Mouse (Mus musculus) gastrocnemius, postnatal 4 days (tissue): Measurements from ENCODE around the gene Majin. TPM values are rescaled to one million over a fixed set of nuclear protein-coding genes. Genes with fewer than 3 reads are reported as not detected.
A peak's percentile ranks its signal among the peaks of the same experiment; 100 is the strongest.

Experiments
- DNase-seq, 2 experiments: peaks; one replicate each; pipeline ENCODE4 v3.0.0; 2021 to 2022; ENCODE audit warnings: low spot score in 2 of 2, mixed read lengths in 2 of 2
- total RNA-seq, 2 experiments: library from RNA; stranded (reverse); gene quantifications; 2 replicates each; pipeline ENCODE4 v1.2.3; 2021

Majin gene
- total RNA-seq, 2 experiments from 2014 or later, result not detected

DNA sequence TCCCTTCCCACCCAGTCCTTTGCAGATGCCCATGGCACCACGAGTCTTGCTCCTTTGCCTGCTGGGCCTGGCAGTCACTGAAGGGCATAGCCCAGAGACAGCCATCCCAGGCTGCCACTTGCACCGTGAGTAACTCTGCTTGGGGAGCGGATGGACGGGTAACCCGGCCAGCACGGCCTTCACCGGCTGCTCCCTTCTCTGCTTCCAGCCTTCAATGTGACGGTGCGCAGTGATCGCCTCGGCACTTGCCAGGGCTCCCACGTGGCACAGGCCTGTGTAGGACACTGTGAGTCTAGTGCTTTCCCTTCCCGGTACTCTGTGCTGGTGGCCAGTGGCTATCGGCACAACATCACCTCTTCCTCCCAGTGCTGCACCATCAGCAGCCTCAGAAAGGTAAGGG is 42.6 kb downstream of the Majin start:
- no peak for DNase-seq

DNA sequence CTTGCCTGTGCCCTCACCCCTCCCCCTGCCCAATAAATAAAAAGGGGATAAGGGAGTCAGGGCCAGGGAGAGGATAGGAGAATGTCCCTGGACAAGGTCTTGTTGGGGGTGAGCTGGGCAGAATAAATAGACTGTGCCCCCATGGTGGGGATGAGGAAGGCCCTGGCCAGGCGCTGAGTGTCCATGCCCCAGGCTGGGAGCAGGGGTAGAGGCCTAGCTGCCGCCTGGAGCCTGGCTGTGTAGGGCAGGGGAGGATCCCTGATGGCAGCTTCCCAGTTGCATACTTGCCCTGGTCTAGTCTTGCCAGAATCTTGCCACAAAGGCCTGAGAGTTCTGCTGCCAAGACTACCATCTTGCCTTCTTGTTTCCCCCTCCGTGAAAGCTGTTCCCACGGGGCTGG is 43.7 kb downstream of the Majin start:
- DNase-seq, result no peak

DNA sequence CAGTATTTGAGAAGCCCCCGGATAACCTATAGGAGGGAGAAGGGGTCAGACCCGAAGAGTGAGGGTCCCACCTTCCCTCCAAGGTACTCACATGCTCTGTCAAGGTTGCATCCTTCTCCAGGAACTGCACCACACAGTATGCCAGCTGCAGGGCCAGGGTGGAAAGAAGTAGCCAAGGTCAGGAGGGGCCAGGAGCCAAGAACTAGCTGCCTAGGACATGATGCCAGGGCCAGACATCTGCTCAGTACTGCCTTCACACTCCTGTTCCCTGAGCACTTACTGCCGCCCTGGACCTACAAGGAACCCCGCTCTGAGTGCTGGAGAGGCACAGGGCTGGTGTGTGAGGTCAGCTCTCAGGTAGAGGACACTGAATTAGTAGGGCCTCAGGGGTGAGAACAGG is 46.2 kb downstream of the Majin start:
- no peak for DNase-seq

DNA sequence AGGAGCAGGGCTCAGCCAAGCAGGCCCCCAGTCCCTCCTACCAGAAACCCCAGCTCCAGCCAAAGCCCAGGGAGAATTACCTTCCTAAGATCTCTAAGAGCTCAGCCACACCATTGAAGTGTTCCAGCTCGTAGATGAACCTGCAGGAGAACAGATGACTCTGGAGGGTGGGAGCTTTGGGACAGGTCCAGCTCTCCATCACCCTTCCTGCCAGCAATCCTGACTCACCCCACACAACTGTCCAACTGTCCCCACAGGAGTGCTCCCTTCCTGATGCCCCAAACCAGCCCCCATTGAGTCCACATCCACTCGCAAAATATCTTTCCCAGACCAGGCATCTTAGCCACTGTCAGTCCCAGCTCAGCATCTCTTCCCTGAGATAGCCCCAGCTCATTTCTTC is 46.8 kb downstream of the Majin start:
- no peak for DNase-seq

DNA sequence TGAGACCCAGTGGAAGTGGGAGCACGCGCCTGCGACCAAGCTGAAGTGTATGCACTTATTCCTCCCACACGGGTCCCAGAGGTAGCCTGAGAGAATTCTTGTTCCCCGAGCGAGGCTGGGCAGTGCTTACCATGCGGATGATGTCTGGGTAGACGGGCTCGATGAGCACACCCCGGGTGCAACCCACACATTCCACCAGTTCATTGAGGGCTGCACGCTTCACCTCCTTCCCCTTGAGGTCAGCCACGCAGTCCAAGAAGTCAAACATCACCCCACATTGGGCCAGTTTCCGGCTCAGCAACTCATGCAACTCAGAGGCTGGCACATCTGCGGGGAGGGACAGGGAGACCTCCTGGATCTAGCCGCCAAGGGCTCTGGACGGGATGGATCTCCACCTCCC is 49.5 kb downstream of the Majin start:
- no peak for DNase-seq

DNA sequence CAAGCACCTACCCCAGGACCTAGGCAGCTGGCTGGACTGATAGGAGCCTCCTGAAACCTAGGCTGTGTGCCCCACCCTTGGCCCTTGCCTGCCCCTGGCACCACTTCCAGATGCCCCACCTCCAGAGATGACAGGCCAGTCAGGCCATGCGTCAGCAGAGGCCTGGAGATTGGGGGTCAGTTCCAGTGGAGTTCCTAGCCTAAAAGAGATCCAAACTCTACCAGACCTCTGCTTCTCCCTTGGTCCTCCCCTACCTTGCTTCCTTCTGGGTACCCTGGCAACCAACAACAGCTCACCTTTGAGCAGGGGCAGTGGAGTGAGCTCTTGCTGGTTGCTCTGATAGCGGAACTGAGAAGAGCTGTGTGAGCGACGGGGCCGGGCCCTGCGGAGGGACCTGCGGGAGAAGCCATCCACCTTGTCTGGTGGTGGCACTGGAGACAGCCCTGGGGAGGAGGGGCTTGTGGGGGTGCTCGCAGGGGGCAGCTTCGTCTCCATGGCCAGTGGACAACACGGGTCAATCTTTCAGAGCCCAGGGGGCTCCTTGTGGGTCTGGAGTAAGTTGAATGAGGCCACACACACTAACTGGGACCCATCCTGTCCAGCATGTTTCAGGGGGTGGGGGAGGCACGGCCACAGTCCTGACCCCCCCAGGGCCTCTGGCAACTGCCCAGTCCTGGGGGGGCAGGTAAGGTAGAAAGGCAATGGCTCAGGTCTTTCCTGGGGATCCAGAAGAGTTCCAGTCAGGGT is 50.3 kb downstream of the Majin start:
- DNase-seq, result no peak

DNA sequence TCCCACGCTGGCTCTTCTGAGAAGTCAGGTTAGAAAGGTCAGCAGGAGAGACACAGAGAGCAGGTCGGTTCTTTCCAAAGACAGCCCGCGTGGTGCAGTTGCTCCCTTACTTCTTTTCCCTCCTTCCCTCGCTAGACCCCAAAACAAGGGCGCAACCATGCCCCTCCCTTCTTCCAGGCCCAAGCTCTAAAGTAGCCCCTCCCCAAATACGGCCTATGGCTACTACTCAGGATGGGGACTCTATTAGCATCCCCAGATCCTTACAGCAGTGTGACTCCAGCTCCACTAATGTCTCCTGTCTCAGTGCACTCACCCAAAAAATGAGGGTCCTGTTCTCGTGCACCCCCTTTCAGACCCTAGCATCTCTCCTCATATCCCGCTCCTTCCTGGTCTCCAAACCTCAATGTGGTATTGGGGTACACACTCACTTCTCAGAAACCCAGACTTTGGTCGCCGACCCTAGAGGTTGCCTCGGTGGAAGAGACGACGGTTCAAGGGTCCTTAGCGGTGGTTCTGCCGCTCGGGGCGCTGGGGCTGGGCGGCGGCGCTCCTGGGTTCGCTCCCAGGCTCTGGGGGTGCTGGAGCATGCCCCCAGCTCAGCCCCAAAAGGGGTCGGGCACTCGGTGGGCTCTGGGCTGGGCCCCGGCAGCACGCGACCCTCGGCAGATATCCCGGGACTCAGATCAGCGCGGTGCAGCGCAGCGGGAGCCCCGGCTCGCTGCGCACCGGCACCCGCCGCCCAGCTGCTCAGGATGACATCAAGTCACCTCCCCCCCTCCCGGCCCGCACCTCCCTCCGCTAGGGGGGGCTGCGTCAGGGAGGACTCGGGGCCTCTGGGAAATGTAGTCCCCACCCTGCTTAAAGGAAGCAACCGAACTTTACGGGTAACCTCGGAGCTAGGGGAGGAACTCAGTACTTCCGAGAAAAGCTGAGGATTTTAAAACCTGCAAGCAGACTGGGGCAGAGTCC is 51.2 kb downstream of the Majin start, which contains the start of gene Ppp2r5b:
Gene Ppp2r5b (minus strand): TSS at position 789 of the 969 bp plus-strand sequence.
- peak; percentile 90 to 92 for DNase-seq

DNA sequence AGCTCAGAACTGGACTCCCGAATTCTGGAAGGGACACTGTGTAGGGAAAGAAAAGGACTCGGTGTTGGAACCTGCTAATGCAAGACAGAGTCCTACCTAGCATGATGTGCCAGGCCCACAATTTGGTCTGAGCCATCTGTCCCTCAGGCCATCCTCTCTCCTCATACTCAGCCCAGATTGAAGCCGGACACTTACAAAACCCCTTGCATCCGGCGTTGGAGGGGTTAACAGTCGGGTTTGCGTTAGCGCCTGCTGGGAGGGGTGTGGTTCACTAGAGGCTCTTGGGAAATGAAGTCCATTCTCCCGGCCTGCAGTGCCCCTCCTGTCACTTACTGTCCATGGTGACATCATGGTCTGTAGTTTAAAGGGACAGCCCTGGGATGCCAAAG is 51.9 kb downstream of the Majin start:
- peak; percentile 76 to 92 for DNase-seq

DNA sequence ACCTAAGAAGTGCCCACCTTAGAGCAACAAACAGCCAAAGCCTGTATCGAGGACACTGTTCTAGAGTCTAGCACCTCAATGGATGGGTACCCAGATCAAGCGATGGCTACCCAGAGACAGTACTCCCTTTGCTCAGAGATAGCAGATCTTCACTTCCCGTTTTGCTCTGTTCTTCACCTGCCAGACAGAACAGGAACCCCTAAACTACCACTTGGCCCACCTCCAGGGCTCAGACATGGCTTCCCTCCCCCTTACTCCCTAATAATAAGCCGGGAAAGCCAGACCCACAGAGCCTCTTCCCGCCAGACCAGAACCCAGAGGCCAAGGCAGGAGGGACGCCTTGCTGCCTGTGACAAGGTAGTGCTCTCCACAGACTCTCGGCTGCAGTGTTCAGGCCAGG is 52.7 kb downstream of the Majin start:
- no peak for DNase-seq

DNA sequence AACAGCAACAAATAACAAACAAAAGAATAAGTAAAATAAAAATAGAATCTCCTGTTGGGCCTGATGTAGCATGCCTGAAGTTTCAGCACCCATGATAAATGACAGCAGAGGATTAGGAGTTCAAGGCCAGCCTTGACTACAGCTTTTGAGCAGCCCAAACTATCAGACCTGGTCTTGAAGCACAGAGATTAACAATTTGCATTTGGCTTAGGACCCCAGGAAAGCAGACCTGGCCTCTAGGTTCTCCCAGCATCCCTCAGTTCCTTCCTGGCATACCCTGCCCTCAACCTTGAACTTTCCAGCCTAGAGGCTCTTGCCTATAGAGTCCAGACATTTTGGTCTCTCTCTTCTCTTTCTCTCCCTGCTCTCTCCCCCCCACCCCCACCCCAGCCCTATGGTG is 54.6 kb downstream of the Majin start:
- DNase-seq, result no peak

DNA sequence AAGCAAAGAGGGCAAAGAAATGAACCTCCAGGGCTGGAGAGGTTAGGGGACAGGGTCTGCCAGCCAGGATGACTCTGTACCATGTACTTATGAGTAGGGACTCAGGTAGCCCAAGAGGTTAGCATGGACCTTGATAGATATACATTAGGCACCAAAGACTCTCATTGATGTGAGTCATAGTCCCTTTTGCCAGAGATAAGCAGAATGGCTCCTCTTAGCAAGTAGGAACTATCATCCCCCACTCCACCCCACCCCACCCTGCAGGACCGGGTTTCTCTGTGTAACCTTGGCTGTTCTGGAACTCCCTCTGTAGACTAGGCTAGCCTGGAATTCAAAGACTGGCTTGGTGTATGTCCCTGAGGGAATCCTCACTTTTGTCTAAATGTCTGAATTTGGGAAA is 55.9 kb downstream of the Majin start:
- no peak for DNase-seq

DNA sequence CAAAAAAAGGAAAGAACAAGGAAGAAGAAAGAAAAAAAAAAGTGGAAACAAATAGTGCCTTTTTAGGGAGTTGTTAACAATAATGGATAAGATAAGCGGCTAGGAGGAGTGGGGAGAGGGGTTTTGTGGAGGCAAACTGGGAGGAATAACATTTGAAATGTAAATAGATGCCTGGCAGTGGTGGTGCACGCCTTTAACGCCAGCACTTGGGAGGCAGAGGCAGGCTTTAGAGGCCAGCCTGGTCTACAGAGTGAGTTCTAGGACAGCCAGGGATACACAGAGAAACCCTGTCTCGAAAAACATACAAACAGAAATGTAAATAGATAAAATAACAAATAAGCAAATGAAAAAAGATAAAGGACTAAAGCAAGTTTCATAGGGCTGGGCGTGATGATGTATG is 56.5 kb downstream of the Majin start:
- no peak for DNase-seq

DNA sequence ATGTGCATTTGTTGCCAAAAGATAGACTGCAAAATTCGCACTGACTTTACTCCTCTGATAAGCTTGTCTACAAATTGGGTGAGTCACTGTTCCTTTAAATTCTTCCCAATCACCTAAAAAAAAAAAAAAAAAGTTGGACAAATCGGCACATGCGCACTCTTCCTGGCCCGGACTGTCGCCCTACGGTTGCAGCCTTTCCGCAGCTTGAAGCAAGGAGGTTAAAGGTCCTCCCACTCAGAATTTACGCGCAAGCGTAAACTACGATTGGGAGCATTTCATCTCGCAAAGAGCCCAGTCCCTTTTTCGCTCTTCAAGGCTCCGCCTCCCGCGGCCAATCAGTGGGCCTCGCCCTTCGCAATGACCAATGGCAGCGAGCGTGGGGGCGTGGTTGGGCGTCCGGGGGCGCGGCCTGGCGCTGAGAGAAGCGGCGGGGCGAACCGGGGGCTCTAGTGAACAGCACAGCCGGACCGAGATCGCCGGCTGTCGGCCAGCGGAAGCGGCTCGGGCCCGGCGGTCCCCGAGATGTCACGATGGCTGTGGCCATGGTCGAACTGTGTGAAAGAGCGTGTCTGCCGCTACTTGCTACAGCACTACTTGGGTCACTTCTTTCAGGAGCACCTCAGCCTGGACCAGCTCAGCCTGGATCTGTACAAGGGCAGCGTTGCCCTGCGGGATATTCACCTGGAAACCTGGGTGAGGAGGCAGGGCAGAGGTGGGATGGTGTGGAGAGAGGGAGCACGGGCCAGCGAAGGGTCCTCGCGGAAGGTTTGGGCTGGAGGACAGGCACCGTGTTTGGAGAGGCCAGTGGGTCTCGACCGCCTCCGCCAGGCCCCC is 57.3 kb downstream of the Majin start, which contains the start of gene Atg2a:
Gene Atg2a (plus strand): TSS at position 395 of the 834 bp plus-strand sequence.
- peak; percentile 96 to 98 for DNase-seq

DNA sequence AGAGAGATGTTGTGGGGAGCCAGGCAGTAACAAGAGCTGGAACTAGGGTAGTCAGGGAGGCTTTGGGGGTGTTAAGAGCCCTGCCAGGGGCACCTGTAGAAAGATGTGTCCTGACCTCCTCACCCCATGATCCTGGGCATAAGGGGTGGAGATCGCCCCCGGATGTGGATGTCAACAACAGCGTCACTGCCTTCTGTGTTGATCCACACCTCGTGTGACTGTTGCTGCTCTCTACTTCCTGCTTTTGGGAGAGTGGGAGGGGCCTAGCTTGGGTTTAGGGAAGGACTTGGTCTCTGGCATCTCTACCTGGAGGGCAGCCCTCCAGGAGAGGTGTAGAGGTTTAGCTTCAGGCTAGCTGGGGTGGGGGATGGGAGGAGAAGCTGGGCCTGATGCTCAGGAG is 58.1 kb downstream of the Majin start:
- no peak for DNase-seq

DNA sequence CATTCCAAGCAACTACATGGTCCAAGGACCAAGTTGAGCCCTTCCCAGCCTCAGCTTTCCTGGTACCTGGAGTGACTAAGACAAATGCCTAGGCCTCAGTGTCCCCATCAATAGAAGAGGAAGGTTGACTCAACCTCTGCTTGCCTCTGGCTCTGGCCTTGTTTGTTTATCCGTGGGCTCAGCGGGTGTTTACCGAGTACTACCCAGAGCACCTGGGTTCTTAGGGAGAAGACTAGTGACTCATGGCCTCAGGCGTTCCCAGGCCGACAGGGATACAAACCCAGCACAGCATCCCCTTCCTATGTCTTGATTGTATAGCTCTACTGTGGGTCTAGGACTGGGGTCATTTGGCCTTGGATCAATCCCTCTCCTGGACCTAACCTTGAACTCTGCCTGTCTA is 59.0 kb downstream of the Majin start:
- no peak for DNase-seq

DNA sequence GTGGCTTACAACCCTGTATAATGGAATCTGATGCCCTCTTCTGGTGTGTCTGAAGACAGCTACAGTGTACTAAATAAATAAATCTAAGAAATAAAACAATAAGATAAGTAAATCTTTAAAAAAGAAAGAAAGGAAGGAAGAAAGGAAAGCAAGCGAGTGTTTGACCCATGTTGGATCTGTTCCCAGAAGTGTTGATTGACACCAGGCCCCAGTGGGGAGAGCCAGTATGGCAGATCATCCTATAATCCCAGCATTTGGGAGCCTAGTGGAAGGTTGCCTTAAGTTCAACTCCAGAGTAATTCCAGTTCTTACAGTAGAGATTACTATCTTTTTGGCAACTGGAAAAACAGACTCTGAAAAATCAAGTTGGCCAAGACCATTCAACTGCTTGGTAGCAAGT is 61.6 kb downstream of the Majin start:
- no peak for DNase-seq

DNA sequence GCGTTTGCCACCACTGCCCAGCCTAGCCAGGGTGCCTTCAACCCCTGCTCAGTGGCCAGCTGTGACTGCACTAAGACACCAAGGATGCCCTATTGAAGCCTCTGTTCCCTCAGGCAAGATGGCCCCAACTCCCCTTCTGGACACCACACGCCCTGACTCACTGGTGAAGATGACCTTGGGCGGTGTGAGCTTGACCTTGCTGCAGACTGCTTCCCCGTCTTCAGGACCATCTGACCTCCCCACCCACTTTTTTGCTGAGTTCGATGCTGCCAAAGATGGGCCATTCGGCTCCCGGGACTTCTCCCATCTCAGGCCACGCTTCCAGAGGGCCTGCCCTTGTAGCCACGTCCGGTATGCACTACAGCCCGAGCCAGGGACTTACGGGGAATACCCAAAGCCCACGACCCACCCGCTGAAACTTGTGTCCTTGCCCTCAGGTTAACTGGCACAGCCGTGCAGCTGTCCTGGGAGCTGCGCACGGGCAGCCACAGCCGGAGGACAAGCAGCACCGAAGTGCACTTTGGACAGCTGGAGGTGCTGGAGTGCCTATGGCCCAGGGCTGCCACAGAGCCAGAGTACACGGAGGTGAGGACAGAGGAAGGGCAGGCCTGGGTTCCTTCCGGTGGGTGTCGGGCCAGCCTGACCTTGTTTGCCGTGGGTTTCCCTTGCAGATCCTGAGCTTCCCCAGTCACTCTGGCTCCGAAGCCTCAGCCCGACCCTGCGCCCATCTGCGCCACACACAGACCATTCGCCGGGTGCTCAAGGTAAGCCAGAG is 63.5 kb downstream of the Majin start:
- DNase-seq, result no peak

DNA sequence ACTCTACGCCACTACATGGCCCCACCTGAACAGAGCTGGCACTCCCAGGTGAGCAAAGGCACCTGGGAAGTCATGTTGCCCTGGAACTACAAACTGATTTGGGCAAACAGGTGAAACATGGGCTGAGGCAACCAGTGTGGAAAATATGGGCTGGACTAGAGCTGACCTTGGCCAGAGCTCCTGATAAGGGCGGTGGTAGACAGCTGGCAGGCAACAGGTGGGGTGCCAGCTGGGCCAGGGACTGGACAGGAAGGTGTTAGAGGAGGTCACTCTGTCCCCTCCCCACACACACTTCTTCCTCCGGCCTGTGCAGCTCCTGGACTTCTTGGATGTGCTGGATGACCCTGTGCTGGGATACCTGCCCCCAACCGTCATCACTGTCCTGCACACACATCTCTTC is 68.8 kb downstream of the Majin start:
- no peak for DNase-seq

DNA sequence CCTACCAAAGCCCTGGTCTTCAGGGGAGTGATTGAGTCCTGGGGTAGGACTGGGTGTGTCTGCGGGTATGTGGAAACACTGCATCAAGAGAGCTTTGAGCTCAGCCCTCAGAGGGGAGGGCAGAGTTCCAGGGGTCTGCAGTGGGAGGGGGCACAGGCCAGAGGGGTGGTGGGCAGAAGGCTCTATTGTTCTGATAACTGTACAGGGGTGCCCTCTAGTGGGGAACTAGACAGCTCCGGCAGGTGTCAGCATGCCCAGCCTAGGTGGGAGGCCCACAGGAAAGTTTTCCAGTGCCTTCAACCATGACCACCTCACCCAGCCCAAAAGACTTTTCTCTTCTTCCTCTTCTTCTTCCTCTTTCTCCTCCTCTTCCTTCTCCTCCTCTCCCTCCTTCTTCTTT is 76.2 kb downstream of the Majin start:
- no peak for DNase-seq

DNA sequence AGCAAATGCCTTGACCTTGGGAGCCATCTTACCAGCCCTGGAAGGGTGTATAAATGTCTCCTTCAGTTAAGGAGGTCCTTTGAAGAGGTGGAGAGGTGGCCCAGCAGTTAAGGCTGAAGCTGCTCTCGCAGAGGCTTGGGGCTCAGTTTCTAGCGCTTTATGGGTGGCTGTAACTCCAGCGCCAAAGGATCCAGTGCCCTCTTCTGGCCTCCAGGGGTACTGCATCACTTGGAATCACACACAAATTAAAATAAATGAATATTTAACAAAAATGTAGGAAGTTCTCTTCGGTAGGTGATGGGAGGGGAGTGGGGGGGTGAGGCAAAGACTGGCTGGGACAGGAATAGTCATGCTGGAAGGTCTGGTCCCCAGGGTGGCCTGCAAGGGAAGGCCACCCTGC is 76.8 kb downstream of the Majin start:
- DNase-seq, result no peak

DNA sequence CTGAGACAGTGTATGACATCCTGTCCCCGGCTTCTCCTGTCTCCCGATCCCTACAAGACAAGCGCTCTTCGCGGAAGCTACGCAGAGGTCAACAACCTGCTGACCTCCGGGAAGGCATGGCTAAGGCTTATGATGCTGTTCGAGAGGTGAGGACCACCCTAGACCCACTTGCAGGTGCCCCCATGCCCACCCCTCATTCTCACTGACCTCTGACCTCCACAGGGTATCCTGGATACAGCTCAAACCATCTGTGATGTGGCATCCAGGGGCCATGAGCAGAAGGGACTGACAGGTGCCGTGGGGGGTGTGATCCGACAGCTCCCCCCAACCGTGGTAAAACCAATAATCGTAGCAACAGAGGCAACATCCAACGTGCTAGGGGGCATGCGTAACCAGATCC is 77.2 kb downstream of the Majin start:
- DNase-seq, result no peak
